Mouse (Mus musculus) MEL (cell line): ENCODE results near the gene Kcnk1. TPM values are rescaled to one million over a fixed set of nuclear protein-coding genes. Genes with fewer than 3 reads are reported as not detected.

Experiments used
- DNase-seq: peaks from one replicate; pipeline ENCODE4 v3.0.0; 2011; ENCODE audit warnings: low read depth, low spot score
- H3K27ac ChIP-seq: 2 replicates; pipeline ENCODE4 v1.5.1; 2012; ENCODE audit warnings: low read depth, mild to moderate bottlenecking, control low read depth, low read length, moderate library complexity; ENCODE audit not compliant: control insufficient read depth
- H3K27me3 ChIP-seq, 2 experiments: fragments of 150-350 bp in 1 of 2; sonication (generic) in 1 of 2; 2 replicates each; pipeline ENCODE4 v1.6.1; 2012; ENCODE audit warnings: low read length in 2 of 2, mild to moderate bottlenecking in 2 of 2, improper control_type of control experiment in 1 of 2, moderate library complexity in 1 of 2; ENCODE audit not compliant: insufficient read depth in 2 of 2, control insufficient read depth in 1 of 2
- H3K36me3 ChIP-seq, 2 experiments: 2 replicates each; pipeline ENCODE4 v1.6.1; 2012 to 2014; ENCODE audit warnings: low read length in 2 of 2, improper control_type of control experiment in 1 of 2, inconsistent platforms in 1 of 2, mild to moderate bottlenecking in 1 of 2; ENCODE audit not compliant: insufficient read depth in 2 of 2, control insufficient read depth in 1 of 2
- H3K4me1 ChIP-seq, 2 experiments: fragments of 150-350 bp in 1 of 2; sonication (generic) in 1 of 2; 2 replicates each; pipeline ENCODE4 v1.6.1; 2012; ENCODE audit warnings: low read length in 2 of 2, improper control_type of control experiment in 1 of 2, mild to moderate bottlenecking in 1 of 2; ENCODE audit not compliant: insufficient read depth in 2 of 2, control insufficient read depth in 1 of 2
- H3K4me3 ChIP-seq, 2 experiments: fragments of 150-350 bp in 1 of 2; sonication (generic) in 1 of 2; 2 replicates each; pipeline ENCODE4 v1.5.1; 2012; ENCODE audit warnings: low read depth in 2 of 2, low read length in 2 of 2, mild to moderate bottlenecking in 2 of 2, moderate library complexity in 2 of 2, control low read depth in 1 of 2, improper control_type of control experiment in 1 of 2; ENCODE audit not compliant: control insufficient read depth in 1 of 2, insufficient read depth in 1 of 2
- H3K79me2 ChIP-seq: 2 replicates; pipeline ENCODE4 v1.6.1; 2012; ENCODE audit warnings: mild to moderate bottlenecking, low read length, moderate library complexity; ENCODE audit not compliant: control insufficient read depth, poor library complexity, insufficient read depth
- H3K9ac ChIP-seq: 2 replicates; pipeline ENCODE4 v1.6.1; 2012; ENCODE audit warnings: low read depth, mild to moderate bottlenecking, control low read depth, low read length, moderate library complexity; ENCODE audit not compliant: control insufficient read depth, poor library complexity, severe bottlenecking
- H3K9me3 ChIP-seq: fragments of 150-350 bp; sonication (generic); replicated peaks from 2 replicates; pipeline ENCODE4 v1.6.1; 2012; ENCODE audit warnings: mild to moderate bottlenecking, low read length, improper control_type of control experiment, moderate library complexity; ENCODE audit not compliant: insufficient read depth
- CHD1 ChIP-seq: IDR thresholded peaks from 2 replicates; pipeline ENCODE4 v1.6.1; 2012; ENCODE audit warnings: low read depth, mild to moderate bottlenecking, inconsistent platforms, low read length, improper control_type of control experiment
- E2F4 ChIP-seq: IDR thresholded peaks from 2 replicates; pipeline ENCODE4 v1.6.1; 2011; ENCODE audit warnings: low read depth, low read length, improper control_type of control experiment, borderline replicate concordance
- ELF1 ChIP-seq: IDR thresholded peaks from 2 replicates; pipeline ENCODE4 v1.6.1; 2014; ENCODE audit warnings: low read depth, mild to moderate bottlenecking, inconsistent platforms, low read length, improper control_type of control experiment, moderate library complexity
- GATA1 ChIP-seq: IDR thresholded peaks from 2 replicates; pipeline ENCODE4 v1.6.1; 2011; ENCODE audit warnings: low read depth, low read length, improper control_type of control experiment
- HCFC1 ChIP-seq: IDR thresholded peaks from 2 replicates; pipeline ENCODE4 v1.6.1; 2012; ENCODE audit warnings: low read depth, mild to moderate bottlenecking, inconsistent platforms, low read length, improper control_type of control experiment, moderate library complexity
- MAFK ChIP-seq: IDR thresholded peaks from 2 replicates; pipeline ENCODE4 v1.6.1; 2011; ENCODE audit warnings: low read depth, mild to moderate bottlenecking, low read length, improper control_type of control experiment, borderline replicate concordance
- MEF2A ChIP-seq: IDR thresholded peaks from 2 replicates; pipeline ENCODE4 v1.6.1; 2014; ENCODE audit warnings: low read depth, mild to moderate bottlenecking, inconsistent platforms, low read length, improper control_type of control experiment; ENCODE audit not compliant: poor library complexity, insufficient replicate concordance, severe bottlenecking; ENCODE audit errors: extremely low read depth
- MYB ChIP-seq: IDR thresholded peaks from 2 replicates; pipeline ENCODE4 v1.6.1; 2011; ENCODE audit warnings: mild to moderate bottlenecking, low read depth, low read length, improper control_type of control experiment
- MYC ChIP-seq: IDR thresholded peaks from 2 replicates; pipeline ENCODE4 v1.6.1; 2011; ENCODE audit warnings: low read depth, mild to moderate bottlenecking, low read length, improper control_type of control experiment, moderate library complexity
- RAD21 ChIP-seq: IDR thresholded peaks from 2 replicates; pipeline ENCODE4 v1.6.1; 2011; ENCODE audit warnings: mild to moderate bottlenecking, low read depth, low read length, improper control_type of control experiment
- RCOR1 ChIP-seq: IDR thresholded peaks from 2 replicates; pipeline ENCODE4 v1.6.1; 2012; ENCODE audit warnings: low read depth, mild to moderate bottlenecking, inconsistent platforms, low read length, improper control_type of control experiment
- SMC3 ChIP-seq: IDR thresholded peaks from 2 replicates; pipeline ENCODE4 v1.6.1; 2011; ENCODE audit warnings: low read depth, low read length, improper control_type of control experiment
- UBTF ChIP-seq: IDR thresholded peaks from 2 replicates; pipeline ENCODE4 v1.6.1; 2012; ENCODE audit warnings: low read depth, mild to moderate bottlenecking, inconsistent platforms, low read length, improper control_type of control experiment, moderate library complexity, borderline replicate concordance; ENCODE audit not compliant: insufficient read depth
- ZC3H11A ChIP-seq: IDR thresholded peaks from 2 replicates; pipeline ENCODE4 v1.6.1; 2012; ENCODE audit warnings: low read depth, mild to moderate bottlenecking, inconsistent platforms, low read length, improper control_type of control experiment
- ZKSCAN1 ChIP-seq: IDR thresholded peaks from 2 replicates; pipeline ENCODE4 v1.6.1; 2012; ENCODE audit warnings: low read depth, mild to moderate bottlenecking, inconsistent platforms, low read length, improper control_type of control experiment, moderate library complexity
- ZMIZ1 ChIP-seq: IDR thresholded peaks from 2 replicates; pipeline ENCODE4 v1.6.1; 2012; ENCODE audit warnings: low read depth, mild to moderate bottlenecking, inconsistent platforms, low read length, improper control_type of control experiment, moderate library complexity
- polyA plus RNA-seq, 2 experiments: library from polyadenylated mRNA; stranded (reverse) in 1 of 2; unstranded in 1 of 2; fragments of >175 nt in 1 of 2; fragments of >200 nt in 1 of 2; gene quantifications; 2 replicates each; pipeline versions ENCODE4 v1.2.1 to v1.2.4; 2012; ENCODE audit warnings: low replicate concordance in 2 of 2, low read depth in 1 of 2; ENCODE audit not compliant: insufficient read length in 2 of 2, insufficient read depth in 1 of 2, missing spikeins in 1 of 2
- total RNA-seq: library from RNA; depleted of rRNA; stranded (reverse); fragments of 300-350 nt; gene quantifications from 2 replicates; pipeline ENCODE4 v1.2.3, GENCODE M21; 2012

Kcnk1 gene
- total and polyA plus RNA-seq, 3 experiments = not detected

GRCm38 (mm10) chr8:125993636-125994035 is 1.3 kb upstream of the Kcnk1 start:
- H3K4me1 ChIP-seq = no peaks in the 10 kb centered on the region
- no peak overlapping the region for H3K4me3 ChIP-seq
- no peaks in the 10 kb centered on the region for H3K9me3 ChIP-seq
- H3K27me3 ChIP-seq = no peaks in the 10 kb centered on the region
- H3K79me2 ChIP-seq = no peaks in the 10 kb centered on the region
- no peak for DNase-seq
- no peak overlapping the region for H3K27ac ChIP-seq
- H3K9ac ChIP-seq = no peak overlapping the region
- TF ChIP-seq RCOR1 (no peak), MYC (no peak), ZMIZ1 (no peak), MAFK (no peak), HCFC1 (no peak), GATA1 (no peak), MYB (no peak), SMC3 (no peak), E2F4 (no peak)
- no peaks in the 10 kb centered on the region for H3K36me3 ChIP-seq

- no peaks in the 10 kb centered on the region for H3K27me3 ChIP-seq
- no peak overlapping the region for H3K4me3 ChIP-seq
- no peak overlapping the region for H3K9ac ChIP-seq
- no peaks in the 10 kb centered on the region for H3K9me3 ChIP-seq
- no peaks in the 10 kb centered on the region for H3K79me2 ChIP-seq
- no peaks in the 10 kb centered on the region for H3K36me3 ChIP-seq
- no peak overlapping the region for H3K27ac ChIP-seq
- TF ChIP-seq MAFK (no peak), CHD1 (no peak), ZKSCAN1 (no peak), ELF1 (no peak), ZC3H11A (no peak)
- no peaks in the 10 kb centered on the region for H3K4me1 ChIP-seq
- DNase-seq = no peak
Observed at GRCm38 (mm10) chr8:125996031-125996839, 1.3 kb downstream of the Kcnk1 start.

DNA sequence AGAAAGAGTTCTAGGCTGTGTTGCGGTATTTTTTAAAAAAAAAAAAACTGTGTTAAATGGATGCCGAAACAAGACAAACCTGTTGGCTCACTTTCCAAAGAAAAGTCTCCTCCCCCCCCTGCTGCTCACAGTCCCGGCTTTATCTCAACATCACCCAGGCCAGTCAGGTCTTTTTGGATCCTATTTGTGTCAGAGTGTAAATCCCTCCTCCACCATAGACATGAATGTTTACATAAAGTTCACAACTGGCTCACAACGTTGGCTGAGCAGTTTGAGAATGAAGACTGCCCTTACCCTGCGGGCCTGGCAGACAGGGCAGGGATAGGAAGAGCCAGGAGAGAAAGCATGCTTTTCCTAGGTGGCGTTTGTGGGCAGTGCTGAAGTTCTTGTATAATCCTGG is 2.0 kb downstream of the Kcnk1 start:
- Histone ChIP-seq H3K36me3 (no peaks in the 10 kb centered on the region), H3K9ac (no peak overlapping the region), H3K4me3 (no peak overlapping the region), H3K79me2 (no peaks in the 10 kb centered on the region), H3K9me3 (no peaks in the 10 kb centered on the region), H3K4me1 (no peaks in the 10 kb centered on the region), H3K27ac (no peak overlapping the region), H3K27me3 (no peaks in the 10 kb centered on the region)
- DNase-seq = no peak
- TF ChIP-seq GATA1 (no peak), RAD21 (no peak), UBTF (no peak), MEF2A (no peak), E2F4 (no peak)
